In the genomic region with DNA sequence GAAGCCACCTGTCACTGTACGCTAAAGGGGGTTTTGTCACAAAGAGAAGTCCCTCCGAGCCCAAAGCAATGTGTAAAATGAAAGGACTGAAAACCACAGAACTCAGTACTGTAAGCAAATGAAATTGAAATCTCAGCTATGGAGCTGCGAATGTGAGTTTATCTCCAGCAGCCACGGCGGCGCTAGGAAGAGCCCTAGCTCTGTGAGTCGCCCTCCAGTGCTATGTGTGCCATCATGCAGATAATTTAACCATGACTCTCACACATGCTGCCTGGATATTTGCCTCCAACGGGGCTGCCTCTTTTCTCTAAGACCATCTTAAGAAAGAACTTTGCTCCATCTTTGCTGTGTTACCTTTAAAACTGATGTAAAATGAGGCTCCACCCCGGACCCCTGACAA, we compare ENCODE assay signal across 24 mouse cellular contexts. TPM values are rescaled to one million over a fixed set of nuclear protein-coding genes. Genes with fewer than 3 reads are reported as not detected.
DNase-seq lines count a peak whose midpoint lies in the region; ATAC-seq and TF ChIP-seq lines count a peak whose summit lies in the region.
"Had no signal": no experiment of that assay in that cellular context is flagged by ENCODE, and none has a peak within 500 bp of the region (broad histone marks: within the 10 kb centered on the region; RNA-seq: fewer than 3 reads in every experiment).

No protein-coding gene starts in this region.

- no peaks in the 10 kb centered on the region for H3K4me1 ChIP-seq in heart, adult 2 months (ENCODE audit: control insufficient read depth, insufficient read depth, low read length)
- H3K4me1 ChIP-seq in hindbrain, embryonic 14.5 days (replicated peaks; ENCODE audit: control insufficient read depth, insufficient read depth, low read length), result no peaks in the 10 kb centered on the region
- no peaks in the 10 kb centered on the region for H3K4me1 ChIP-seq in hindbrain, embryonic 11.5 days (replicated peaks; ENCODE audit: control insufficient read depth, insufficient read depth, low read length)
- H3K4me1 ChIP-seq in neural tube, embryonic 13.5 days (replicated peaks), result no peaks in the 10 kb centered on the region
- no peaks in the 10 kb centered on the region for H3K4me1 ChIP-seq in neural tube, embryonic 14.5 days (ENCODE audit: control insufficient read depth, insufficient read depth, low read length)
- H3K4me1 ChIP-seq in lung, postnatal 0 days (ENCODE audit: insufficient read depth, low read depth, low read length), result no peaks in the 10 kb centered on the region
- H3K4me1 ChIP-seq: embryonic facial prominence, embryonic 13.5 days; hindbrain, embryonic 15.5 days; megakaryocyte, embryonic 14.5 days had no signal

- H3K9ac ChIP-seq in heart, adult 2 months (ENCODE audit: low read depth, low read length), result no peak overlapping the region; the same call in 1 of the 2 replicates
- H3K9ac ChIP-seq in hindbrain, embryonic 14.5 days, result no peak overlapping the region
- H3K9ac ChIP-seq in hindbrain, embryonic 11.5 days (ENCODE audit: low read depth, low read length), result no peak overlapping the region
- no peak overlapping the region for H3K9ac ChIP-seq in neural tube, embryonic 13.5 days
- H3K9ac ChIP-seq in neural tube, embryonic 14.5 days (replicated peaks; ENCODE audit: low read depth, low read length), result no peak overlapping the region
- no peak overlapping the region for H3K9ac ChIP-seq in lung, postnatal 0 days (replicated peaks; ENCODE audit: low read depth)
- H3K9ac ChIP-seq: embryonic facial prominence, embryonic 13.5 days; hindbrain, embryonic 15.5 days; limb, embryonic 13.5 days; liver, embryonic 14.5 days had no signal

- no peaks in the 10 kb centered on the region for H3K79me2 ChIP-seq in heart, adult 2 months (replicated peaks; ENCODE audit: control insufficient read depth, insufficient read depth, low read length)

- no peaks in the 10 kb centered on the region for H3K36me3 ChIP-seq in heart, adult 2 months (ENCODE audit: control insufficient read depth, insufficient read depth, low read length)
- no peaks in the 10 kb centered on the region for H3K36me3 ChIP-seq in hindbrain, embryonic 14.5 days (replicated peaks; ENCODE audit: control insufficient read depth, insufficient read depth)
- no peaks in the 10 kb centered on the region for H3K36me3 ChIP-seq in hindbrain, embryonic 11.5 days (ENCODE audit: control insufficient read depth, insufficient read depth, low read length)
- no peaks in the 10 kb centered on the region for H3K36me3 ChIP-seq in neural tube, embryonic 13.5 days
- no peaks in the 10 kb centered on the region for H3K36me3 ChIP-seq in neural tube, embryonic 14.5 days (ENCODE audit: control insufficient read depth, insufficient read depth, low read length)
- no peaks in the 10 kb centered on the region for H3K36me3 ChIP-seq in lung, postnatal 0 days (ENCODE audit: insufficient read depth, low read length)
- H3K36me3 ChIP-seq: embryonic facial prominence, embryonic 13.5 days; hindbrain, embryonic 15.5 days; limb, embryonic 13.5 days had no signal

- 57% methylated on average over 9 of the region's 9 CpGs for WGBS in heart, adult 2 months
- WGBS in hindbrain, embryonic 14.5 days, result 74% methylated on average over 9 of the region's 9 CpGs
- WGBS in hindbrain, embryonic 11.5 days, result 78% methylated on average over 9 of the region's 9 CpGs
- WGBS in neural tube, embryonic 13.5 days, result 73% methylated on average over 9 of the region's 9 CpGs
- WGBS in neural tube, embryonic 14.5 days, result 72% methylated on average over 9 of the region's 9 CpGs
- WGBS in lung, postnatal 0 days, result 79% methylated on average over 9 of the region's 9 CpGs

- intact Hi-C loops in heart, adult 2 months (cut with DNase I), result no loop called here

- no peak overlapping the region for H3K4me3 ChIP-seq in heart, adult 2 months
- no peak overlapping the region for H3K4me3 ChIP-seq in hindbrain, embryonic 14.5 days (replicated peaks; ENCODE audit: low read length)
- no peak overlapping the region for H3K4me3 ChIP-seq in hindbrain, embryonic 11.5 days (ENCODE audit: low read depth, low read length)
- no peak overlapping the region for H3K4me3 ChIP-seq in neural tube, embryonic 13.5 days
- H3K4me3 ChIP-seq in neural tube, embryonic 14.5 days (ENCODE audit: low read depth, low read length), result no peak overlapping the region
- no peak overlapping the region for H3K4me3 ChIP-seq in lung, postnatal 0 days (ENCODE audit: low read depth, low read length)
- H3K4me3 ChIP-seq: embryonic facial prominence, embryonic 13.5 days; hindbrain, embryonic 15.5 days; limb, embryonic 13.5 days; megakaryocyte, embryonic 14.5 days had no signal

- H3K9me3 ChIP-seq in hindbrain, embryonic 14.5 days (ENCODE audit: control insufficient read depth, low read length), result no peaks in the 10 kb centered on the region
- no peaks in the 10 kb centered on the region for H3K9me3 ChIP-seq in hindbrain, embryonic 11.5 days (ENCODE audit: control insufficient read depth, low read length)
- no peaks in the 10 kb centered on the region for H3K9me3 ChIP-seq in neural tube, embryonic 13.5 days
- no peaks in the 10 kb centered on the region for H3K9me3 ChIP-seq in neural tube, embryonic 14.5 days (ENCODE audit: control insufficient read depth, low read length)
- H3K9me3 ChIP-seq in lung, postnatal 0 days (ENCODE audit: low read length), result no peaks in the 10 kb centered on the region
- H3K9me3 ChIP-seq: embryonic facial prominence, embryonic 13.5 days; hindbrain, embryonic 15.5 days; limb, embryonic 13.5 days; megakaryocyte, embryonic 14.5 days had no signal

- no peak for TF ChIP-seq EP300 in heart, adult 2 months (IDR thresholded peaks at IDR 0.05; ENCODE audit: insufficient read depth, low read depth, low read length)
- no peak for TF ChIP-seq EP300 in lung, postnatal 0 days (IDR thresholded peaks at IDR 0.05)

- H3K4me2 ChIP-seq in hindbrain, embryonic 14.5 days (replicated peaks), result no peak overlapping the region
- no peak overlapping the region for H3K4me2 ChIP-seq in hindbrain, embryonic 11.5 days (replicated peaks; ENCODE audit: low read depth, low read length)
- no peak overlapping the region for H3K4me2 ChIP-seq in neural tube, embryonic 13.5 days
- no peak overlapping the region for H3K4me2 ChIP-seq in neural tube, embryonic 14.5 days (ENCODE audit: low read depth, low read length)
- no peak overlapping the region for H3K4me2 ChIP-seq in lung, postnatal 0 days (replicated peaks; ENCODE audit: low read depth, low read length)
- H3K4me2 ChIP-seq: embryonic facial prominence, embryonic 13.5 days; hindbrain, embryonic 15.5 days; limb, embryonic 13.5 days had no signal

- H3K27me3 ChIP-seq in heart, adult 2 months (ENCODE audit: control insufficient read depth, insufficient read depth, low read length), result no peaks in the 10 kb centered on the region
- H3K27me3 ChIP-seq in hindbrain, embryonic 14.5 days (ENCODE audit: control insufficient read depth, insufficient read depth, low read length), result no peaks in the 10 kb centered on the region
- H3K27me3 ChIP-seq in hindbrain, embryonic 11.5 days (ENCODE audit: control insufficient read depth, insufficient read depth, low read length), result no peaks in the 10 kb centered on the region
- H3K27me3 ChIP-seq in neural tube, embryonic 13.5 days, result no peaks in the 10 kb centered on the region
- H3K27me3 ChIP-seq in neural tube, embryonic 14.5 days (ENCODE audit: control insufficient read depth, insufficient read depth, low read length), result no peaks in the 10 kb centered on the region
- H3K27me3 ChIP-seq in lung, postnatal 0 days (replicated peaks; ENCODE audit: insufficient read depth, low read length), result no peaks in the 10 kb centered on the region
- H3K27me3 ChIP-seq: embryonic facial prominence, embryonic 13.5 days; hindbrain, embryonic 15.5 days; limb, embryonic 13.5 days; megakaryocyte, embryonic 14.5 days had no signal

- peak; percentile 38 for TF ChIP-seq CTCF in heart, adult 2 months (IDR thresholded peaks at IDR 0.05)
- TF ChIP-seq CTCF in lung, postnatal 0 days (IDR thresholded peaks at IDR 0.05), result no peak

- no peak overlapping the region for H3K27ac ChIP-seq in heart, adult 2 months
- H3K27ac ChIP-seq in hindbrain, embryonic 14.5 days, result no peak overlapping the region
- H3K27ac ChIP-seq in hindbrain, embryonic 11.5 days (ENCODE audit: low read depth, low read length), result no peak overlapping the region
- H3K27ac ChIP-seq in neural tube, embryonic 13.5 days (replicated peaks), result no peak overlapping the region
- H3K27ac ChIP-seq in neural tube, embryonic 14.5 days (ENCODE audit: low read depth, low read length), result no peak overlapping the region
- H3K27ac ChIP-seq in lung, postnatal 0 days (ENCODE audit: low read length), result no peak overlapping the region
- H3K27ac ChIP-seq: embryonic facial prominence, embryonic 13.5 days; hindbrain, embryonic 15.5 days; limb, embryonic 13.5 days; liver, embryonic 14.5 days had no signal

- no peak for DNase-seq in heart, adult 2 months
- DNase-seq in heart, adult 9 months (ENCODE audit: low spot score in 2 of 2), result no peak
- DNase-seq in hindbrain, embryonic 14.5 days (ENCODE audit: low spot score), result no peak
- no peak for DNase-seq in hindbrain, embryonic 11.5 days (ENCODE audit: low spot score)
- no peak for DNase-seq in neural tube, embryonic 10.5 days (ENCODE audit: extremely low spot score, low spot score)
- DNase-seq in lung, postnatal 0 days (ENCODE audit: low spot score), result no peak
- DNase-seq: adrenal gland, postnatal 14 days; B cell, adult 2 months; cerebellum, adult 2 months; gastrocnemius, postnatal 10 days; kidney, adult 18-20 months; kidney, postnatal 10 days; lung, postnatal 10 days; right cerebral cortex, postnatal 14 days; thymus, postnatal 14 days had no signal

- 0 out of 2 replicates have a peak, but pooled peaks have one; percentile 40 for ATAC-seq in hindbrain, embryonic 14.5 days (ENCODE audit: low FRiP score)
- no peak for ATAC-seq in hindbrain, embryonic 11.5 days (ENCODE audit: low FRiP score)
- ATAC-seq in neural tube, embryonic 13.5 days (ENCODE audit: low read depth), result peak; percentile 43; the same call in 1 of the 2 replicates
- peak; percentile 41; the same call in 1 of the 2 replicates for ATAC-seq in neural tube, embryonic 14.5 days (ENCODE audit: low read depth)
- no peak for ATAC-seq in lung, postnatal 0 days
- ATAC-seq: forebrain, embryonic 16.5 days had no signal

- no peak for TF ChIP-seq POLR2A in heart, adult 2 months (IDR thresholded peaks at IDR 0.05; ENCODE audit: insufficient read depth, low read depth, low read length)

RNA-seq across cellular contexts. Expression of a gene that starts 16.5 kb away (rescaled TPM):
- 100 to 1,000 TPM; 128 to 148 TPM for total RNA-seq in heart, adult 2 months (2021)
- polyA plus RNA-seq in heart, adult 2 months (2012; rRNA removed), result 110 and 153 TPM in 2 replicates
- 1.4 and 1.7 TPM in 2 replicates for polyA plus RNA-seq in hindbrain, embryonic 14.5 days (2014; fragmentation: Nextera tagmentation; extraction: Ambion mirVana)
- 0.48 TPM in 1 of 2 replicates, not detected in the other for polyA plus RNA-seq in hindbrain, embryonic 11.5 days (2014; fragmentation: Nextera tagmentation; extraction: Ambion mirVana)
- polyA plus RNA-seq in neural tube, embryonic 13.5 days (2015; fragmentation: Nextera tagmentation; extraction: Ambion mirVana), result 0.39 and 0.99 TPM in 2 replicates
- 1.2 and 1.4 TPM in 2 replicates for polyA plus RNA-seq in neural tube, embryonic 14.5 days (2014; fragmentation: Nextera tagmentation; extraction: Ambion mirVana)
- 1.8 and 3.1 TPM in 2 replicates for polyA plus RNA-seq in lung, postnatal 0 days (2015; fragmentation: Nextera tagmentation; extraction: Ambion mirVana)
- total RNA-seq: common myeloid progenitor, adult 5-6 weeks had no signal
- polyA plus RNA-seq: liver, embryonic 14.5 days had no signal

Comparison
In these comparisons a context has a peak if more than half of its experiments do, and no peak if none do; other contexts are left out.
1. ATAC-seq: peak in hindbrain, embryonic 14.5 days (single experiment), neural tube, embryonic 13.5 days (single experiment) and neural tube, embryonic 14.5 days (single experiment); none in hindbrain, embryonic 11.5 days (single experiment) and lung, postnatal 0 days (single experiment).
2. RNA of a gene that starts 16.5 kb away (polyA plus RNA-seq): 110 to 153 TPM in heart, adult 2 months; 1.8 to 3.1 TPM in lung, postnatal 0 days, 1.4 to 1.7 TPM in hindbrain, embryonic 14.5 days, 1.2 to 1.4 TPM in neural tube, embryonic 14.5 days, 0.48 TPM in hindbrain, embryonic 11.5 days and 0.39 to 0.99 TPM in neural tube, embryonic 13.5 days; every median in the first group is over 10 times any median in the second.